Mouse (Mus musculus) lung, adult 2 months (tissue): Measurements from ENCODE around the gene Fam131c. TPM values are rescaled to one million over a fixed set of nuclear protein-coding genes. Genes with fewer than 3 reads are reported as not detected.

Source experiments
- DNase-seq: peaks from one replicate; pipeline ENCODE4 v3.0.0; 2022
- H3K4me1 ChIP-seq: fragments of 200-500 bp; 2 replicates; pipeline ENCODE4 v1.6.1; 2011; ENCODE audit warnings: low read length; ENCODE audit not compliant: control insufficient read depth, insufficient read depth
- H3K4me3 ChIP-seq: fragments of 200-500 bp; replicated peaks from 2 replicates; pipeline ENCODE3; 2011; ENCODE audit warnings: low read depth, mild to moderate bottlenecking, control low read depth, low read length; ENCODE audit errors: extremely low read depth
- CTCF ChIP-seq: fragments of 200-500 bp; IDR thresholded peaks from 2 replicates; pipeline ENCODE4 v1.5.1; 2011; ENCODE audit warnings: mild to moderate bottlenecking, low read length, control low read depth; ENCODE audit not compliant: insufficient read depth
- POLR2A ChIP-seq: fragments of 200-500 bp; IDR thresholded peaks from 2 replicates; pipeline ENCODE4 v1.6.1; 2011; ENCODE audit warnings: low read depth, mild to moderate bottlenecking, control low read depth, low read length, borderline replicate concordance; ENCODE audit errors: extremely low read depth
- WGBS: fragments of 180-500 bp; shearing (Covaris S2); methylation state at CpG from one replicate; pipeline ENCODE4 v1.1.7; 2018; 5-methylcytosine and 5-hydroxymethylcytosine counted together
- polyA plus RNA-seq: library from polyadenylated mRNA; depleted of rRNA; stranded (reverse); fragments of >200 nt; gene quantifications from 2 replicates; pipeline ENCODE4 v1.2.3, GENCODE M21; 2012; rRNA removed

Fam131c gene
- polyA plus RNA-seq, 1 experiment, result 2.1 TPM

DNA sequence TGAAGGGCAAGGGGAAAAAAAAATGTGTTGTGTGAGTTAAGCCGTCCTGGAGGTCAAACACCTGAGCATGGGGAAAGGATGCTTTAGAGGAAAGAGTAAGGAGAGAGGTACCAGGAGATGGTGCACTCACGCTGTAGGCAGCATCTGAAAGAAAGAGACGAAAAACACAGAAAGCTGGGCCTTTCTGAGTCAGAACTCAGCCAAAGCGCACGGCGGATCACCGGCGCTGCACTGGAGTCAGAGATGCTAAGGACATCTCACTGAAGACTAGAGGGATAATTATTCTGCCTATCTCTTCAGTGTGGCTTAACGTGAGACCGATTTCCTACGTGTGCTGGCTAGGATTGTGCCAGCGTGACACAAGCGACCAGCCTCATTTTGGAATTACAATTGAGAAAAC is 59.9 kb downstream of the Fam131c start:
- WGBS, result 89% methylated on average over 13 of the region's 13 CpGs
- H3K4me1 ChIP-seq, result peaks cover 3% of the 10 kb centered on the region
- DNase-seq, result no peak

DNA sequence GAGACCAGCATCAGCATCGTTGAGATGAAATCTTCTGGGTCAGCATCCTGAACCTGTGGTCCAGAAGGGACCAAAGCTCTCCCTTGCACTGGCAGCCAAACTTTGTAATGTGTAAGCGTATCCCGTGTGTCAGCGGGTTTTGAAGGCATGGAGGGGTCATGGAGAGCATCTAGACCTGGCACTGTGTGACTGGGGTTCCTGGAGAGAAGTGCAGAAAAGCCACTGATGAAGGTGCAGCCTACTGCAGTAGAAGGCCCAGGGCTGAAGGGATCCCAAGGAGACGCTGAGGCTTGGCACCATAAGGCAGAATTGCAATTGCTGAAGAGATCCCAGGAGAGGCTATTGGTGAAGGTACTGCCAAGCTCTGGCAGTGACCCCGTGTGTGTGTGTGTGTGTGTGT is 61.4 kb downstream of the Fam131c start:
- WGBS, result 77% methylated on average over 6 of the region's 6 CpGs
- Histone ChIP-seq H3K4me1 (peaks cover 3% of the 10 kb centered on the region), H3K4me3 (no peak overlapping the region)
- TF ChIP-seq CTCF (no peak), POLR2A (no peak)
- no peak for DNase-seq

More for the DNA sequence above, 59.9 kb downstream of the Fam131c start:
- TF ChIP-seq CTCF (no peak), POLR2A (no peak)
- no peak overlapping the region for H3K4me3 ChIP-seq

GRCm38 (mm10) chr4:141429847-141430246 is 61.8 kb downstream of the Fam131c start:
- Histone ChIP-seq H3K4me1 (peaks cover 3% of the 10 kb centered on the region), H3K4me3 (no peak overlapping the region)
- 48% methylated on average over 9 of the region's 9 CpGs for WGBS
- TF ChIP-seq CTCF, result peak; percentile 74
- no peak for TF ChIP-seq POLR2A
- DNase-seq, result no peak

GRCm38 (mm10) chr4:141430997-141431396 is 63.0 kb downstream of the Fam131c start:
- peaks cover under 1% of the 10 kb centered on the region; the same call in 1 of the 2 replicates for H3K4me1 ChIP-seq
- 33% methylated on average over 9 of the region's 9 CpGs for WGBS
- TF ChIP-seq POLR2A (no peak), CTCF (peak; percentile 92)
- peak; percentile 75 for DNase-seq
- H3K4me3 ChIP-seq, result no peak overlapping the region

DNA sequence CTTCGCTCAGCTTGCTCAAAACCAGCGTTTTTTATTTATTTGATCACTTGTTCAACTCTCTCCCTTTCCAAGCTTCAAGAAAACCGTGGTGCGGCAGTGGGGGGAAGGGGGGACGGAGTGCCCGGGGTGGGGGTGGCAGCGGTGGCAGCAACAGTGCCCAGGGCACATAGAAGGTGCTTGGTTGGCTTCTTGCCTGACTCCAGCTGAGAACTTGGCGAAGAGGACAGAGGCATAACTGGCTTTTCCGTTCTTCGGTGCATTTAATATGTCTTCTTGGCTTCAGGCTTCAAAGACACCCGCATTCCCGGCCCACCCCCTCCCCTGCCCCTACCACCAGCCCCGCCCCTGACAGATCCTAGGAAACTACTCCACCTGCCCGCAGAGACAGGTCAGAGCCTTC is 64.6 kb downstream of the Fam131c start:
- no peak for DNase-seq
- WGBS, result 55% methylated on average over 14 of the region's 14 CpGs
- no peak for TF ChIP-seq POLR2A
- TF ChIP-seq CTCF, result no peak
- H3K4me3 ChIP-seq, result no peak overlapping the region
- no peaks in the 10 kb centered on the region for H3K4me1 ChIP-seq

GRCm38 (mm10) chr4:141433191-141433590 is 65.2 kb downstream of the Fam131c start:
- TF ChIP-seq CTCF, result no peak
- no peak for TF ChIP-seq POLR2A
- 84% methylated on average over 18 of the region's 18 CpGs for WGBS
- Histone ChIP-seq H3K4me3 (no peak overlapping the region), H3K4me1 (no peaks in the 10 kb centered on the region)
- DNase-seq, result no peak

Other genes with a start within 250 kb of the Fam131c start
- 50.5 and 56.4 TPM in 2 replicates for gene Szrd1, start 228.4 kb upstream of the Fam131c start, polyA plus RNA-seq
- gene Fbxo42, start 220.3 kb upstream of the Fam131c start, polyA plus RNA-seq, result 13.8 and 14.2 TPM in 2 replicates
- 1.9 and 3.7 TPM in 2 replicates for gene Rsg1, start 154.3 kb upstream of the Fam131c start, polyA plus RNA-seq
- gene Arhgef19, start 128.7 kb upstream of the Fam131c start, polyA plus RNA-seq, result 11.5 and 15.3 TPM in 2 replicates
- gene Epha2, start 67.0 kb upstream of the Fam131c start, polyA plus RNA-seq, result 54.0 and 68.8 TPM in 2 replicates
- 1.4 TPM in 1 of 2 replicates, not detected in the other for gene Clcnka, start 30.5 kb downstream of the Fam131c start, polyA plus RNA-seq
- gene Clcnkb, start 47.8 kb downstream of the Fam131c start, polyA plus RNA-seq, result 0.20 TPM in 1 of 2 replicates, not detected in the other
- 19.6 and 29.1 TPM in 2 replicates for gene Hspb7, start 52.6 kb downstream of the Fam131c start, polyA plus RNA-seq
- gene Srarp, start 67.9 kb downstream of the Fam131c start, polyA plus RNA-seq, result 0.18 TPM in 1 of 2 replicates, not detected in the other
- 30.9 and 38.6 TPM in 2 replicates for gene Zbtb17, start 76.4 kb downstream of the Fam131c start, polyA plus RNA-seq
- 27.1 and 30.4 TPM in 2 replicates for gene Spen, start 170.4 kb downstream of the Fam131c start, polyA plus RNA-seq
- 36.2 and 45.7 TPM in 2 replicates for gene Fblim1, start 237.9 kb downstream of the Fam131c start, polyA plus RNA-seq